Mouse (Mus musculus): ENCODE measurements at regions not wholly inside any gene's neighbourhood (a gene's known extent, or its start where the extent isn't known, plus 50 kb on each side); places are given as distances from the start of the nearest gene placed in this dataset.
A peak's percentile ranks its signal among the peaks of the same experiment; 100 is the strongest.

- DNase-seq (ENCODE audit: low spot score): no peak
- intact Hi-C loops (cut with DNase I): no loop called here
These were observed 69.9 kb upstream of the Tpm1 start for GRCm38 (mm10) chr9:67118880-67119644.

GRCm38 (mm10) chr9:67118429-67118828 lies 69.2 kb upstream of the Tpm1 start:
- DNase-seq (ENCODE audit: low spot score): no peak
- intact Hi-C loops (cut with DNase I): no loop called here

- no peak for DNase-seq (ENCODE audit: low spot score)
- intact Hi-C loops (cut with DNase I): no loop called here
These were observed 68.4 kb upstream of the Tpm1 start for GRCm38 (mm10) chr9:67117639-67118038.

GRCm38 (mm10) chr9:67115991-67116390 lies 66.8 kb upstream of the Tpm1 start:
- intact Hi-C loops (cut with DNase I): no loop called here
- no peak for DNase-seq (ENCODE audit: low spot score)

- intact Hi-C loops (cut with DNase I): no loop called here
- DNase-seq (ENCODE audit: low spot score): no peak
These were observed 64.9 kb upstream of the Tpm1 start for GRCm38 (mm10) chr9:67114099-67114498.

- intact Hi-C loops (cut with DNase I): no loop called here
- no peak for DNase-seq (ENCODE audit: low spot score)
These were observed 62.8 kb upstream of the Tpm1 start for GRCm38 (mm10) chr9:67111836-67112584.

GRCm38 (mm10) chr9:67107938-67108337 lies 58.7 kb upstream of the Tpm1 start:
- DNase-seq (ENCODE audit: low spot score): no peak
- intact Hi-C loops (cut with DNase I): no loop called here

- DNase-seq (ENCODE audit: low spot score): peak; percentile 9
- intact Hi-C loops (cut with DNase I): no loop called here
These were observed 56.7 kb upstream of the Tpm1 start for GRCm38 (mm10) chr9:67105867-67106266.

GRCm38 (mm10) chr9:67105216-67105615 lies 56.0 kb upstream of the Tpm1 start:
- intact Hi-C loops (cut with DNase I): no loop called here
- no peak for DNase-seq (ENCODE audit: low spot score)

GRCm38 (mm10) chr9:67104616-67105015 lies 55.4 kb upstream of the Tpm1 start:
- intact Hi-C loops (cut with DNase I): no loop called here
- no peak for DNase-seq (ENCODE audit: low spot score)

GRCm38 (mm10) chr9:67102578-67102977 lies 53.4 kb upstream of the Tpm1 start:
- intact Hi-C loops (cut with DNase I): no loop called here
- DNase-seq (ENCODE audit: low spot score): no peak

GRCm38 (mm10) chr9:67099471-67099870 lies 50.3 kb upstream of the Tpm1 start:
- intact Hi-C loops (cut with DNase I): no loop called here
- no peak for DNase-seq (ENCODE audit: low spot score)

Data from heart, postnatal 25 days (tissue).